Mouse (Mus musculus): Measurements from ENCODE around the gene Fam171a2.
"Not testable (repeated sequence)": the region's sequence is repeated elsewhere in the genome, so short reads cannot be mapped to it uniquely, and the experiment has no call there.

Fam171a2 gene

DNA sequence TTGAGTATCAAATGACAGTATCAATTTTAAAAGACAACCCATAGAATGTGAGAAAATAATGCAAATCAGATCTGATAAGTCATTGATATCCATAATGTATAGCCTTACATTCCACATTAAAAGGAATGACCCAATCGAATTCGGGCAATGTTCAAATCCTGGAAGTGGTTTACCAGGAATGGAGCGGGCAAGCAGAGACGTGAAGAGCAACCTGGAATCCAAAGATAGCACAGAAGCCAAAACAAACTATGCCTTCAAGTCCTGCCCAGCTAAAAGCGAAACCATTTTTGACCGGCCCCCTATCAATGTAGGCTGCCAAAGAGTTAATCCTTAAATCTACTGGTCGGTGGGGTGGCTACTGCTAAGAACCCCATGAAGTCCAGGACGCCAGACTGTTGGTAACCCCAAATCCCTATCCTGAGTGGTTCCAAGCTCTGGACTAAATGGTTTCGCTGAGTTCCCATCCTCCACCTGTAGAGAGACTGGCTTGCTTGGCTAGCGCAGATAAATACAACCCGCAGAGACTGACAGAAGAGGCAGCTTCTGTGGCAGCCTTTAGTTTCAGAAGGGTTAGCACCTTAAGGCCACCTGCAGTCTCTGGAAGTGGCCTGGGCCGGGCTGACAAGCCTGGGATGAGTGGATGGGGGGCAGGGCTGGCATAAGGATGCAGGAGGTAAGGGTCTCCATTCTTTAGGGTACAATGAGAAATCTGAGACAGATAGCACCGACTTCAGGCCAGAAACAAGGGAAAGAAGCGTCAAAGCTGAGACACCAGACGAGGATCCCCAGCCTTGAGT is 54.8 kb downstream of the Fam171a2 start:
- no peak for DNase-seq

DNA sequence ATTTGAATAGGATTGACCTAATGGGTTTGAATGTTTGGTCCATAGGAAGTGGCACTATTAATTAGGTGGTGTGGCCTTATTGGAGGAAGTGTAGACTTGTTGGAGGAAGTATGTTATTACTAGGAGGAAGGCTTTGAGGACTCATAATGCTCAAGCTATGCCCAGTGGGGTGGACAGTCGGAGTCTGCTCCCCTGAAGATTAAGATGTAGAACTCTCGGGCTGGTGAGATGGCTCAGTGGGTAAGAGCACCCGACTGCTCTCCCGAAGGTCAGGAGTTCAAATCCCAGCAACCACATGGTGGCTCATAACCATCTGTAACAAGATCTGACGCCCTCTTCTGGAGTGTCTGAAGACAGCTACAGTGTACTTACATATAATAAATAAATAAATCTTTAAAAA is 58.0 kb downstream of the Fam171a2 start:
- not testable (repeated sequence) for DNase-seq

Data from thymus, postnatal 36 days (tissue).